Comparison of ENCODE assay signal across 1 mouse cellular context in the genomic region with DNA sequence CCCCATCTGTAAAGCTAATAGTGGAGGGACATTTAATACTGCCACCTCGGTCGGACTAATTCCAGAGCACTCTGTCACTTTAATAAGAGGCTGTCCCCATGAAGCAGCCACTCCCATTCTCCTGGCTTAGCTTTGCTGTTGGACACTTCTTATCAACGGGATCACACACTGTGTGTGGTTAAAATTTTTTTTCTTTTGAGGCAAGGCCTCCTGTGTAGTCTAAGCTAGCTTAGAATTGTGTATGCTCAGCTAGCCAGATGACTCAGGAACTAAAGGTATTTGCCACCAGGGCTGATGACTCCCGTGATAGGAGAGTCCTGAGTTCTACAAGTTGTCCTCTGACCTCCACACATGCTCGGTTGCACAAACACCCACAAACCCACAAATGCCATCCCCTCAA.
TF ChIP-seq lines count a peak whose summit lies in the region.

No protein-coding gene starts in this region.

TF ChIP-seq in MEL, 35 proteins besides CTCF, POLR2A, EP300 and RAD21 (continued from another document):
- TF ChIP-seq TCF12 (IDR thresholded peaks at IDR 0.05; ENCODE audit: low read depth, low read length) (0 out of 2 replicates have a peak, but pooled peaks have one; percentile 19), ZNF384 (IDR thresholded peaks at IDR 0.05; ENCODE audit: low read depth, low read length) (peak; percentile 85), TAL1 (IDR thresholded peaks at IDR 0.05; ENCODE audit: low read length) (0 out of 2 replicates have a peak, but pooled peaks have one; percentile 11)
